Mouse (Mus musculus) activated CD4-positive, CD25-positive, alpha-beta regulatory T cell (primary cell): Measurements from ENCODE around the gene Trim43b. TPM values are rescaled to one million over a fixed set of nuclear protein-coding genes. Genes with fewer than 3 reads are reported as not detected.

Experiments used
- polyA plus RNA-seq, 2 experiments: library from polyadenylated mRNA; unstranded; fragments of 100-300 nt; shearing (Covaris generic); gene quantifications; one replicate each; pipeline ENCODE4 v1.2.1; 2017

Gene Trim43b
- under 1 TPM in 1 of 2 experiments, not detected in 1; 0.14 TPM for polyA plus RNA-seq

GRCm38 (mm10) chr9:89092735-89093134, at the start of gene Trim43b:
Gene Trim43b, minus strand, starts transcription at chr9:89092835.

Other genes with a start within 250 kb of the Trim43b start
- gene Bcl2a1a, start 135.9 kb downstream of the Trim43b start, polyA plus RNA-seq = 1 to 10 TPM in 1 of 2 experiments, under 1 TPM in 1; 0.25 to 8.4 TPM
- 100 to 1,000 TPM; 224 to 267 TPM for gene Bcl2a1b, start 106.4 kb upstream of the Trim43b start, polyA plus RNA-seq
- gene Gm29094, start 106.5 kb upstream of the Trim43b start, polyA plus RNA-seq = 10 to 100 TPM; 41.1 to 54.5 TPM
- gene Mthfs, start 117.8 kb upstream of the Trim43b start, polyA plus RNA-seq = 100 to 1,000 TPM in 1 of 2 experiments, 10 to 100 TPM in 1; 77.5 to 116 TPM